Mouse (Mus musculus) forebrain, embryonic 12.5 days (tissue): ENCODE measurements at regions not wholly inside any gene's neighbourhood (a gene's known extent, or its start where the extent isn't known, plus 50 kb on each side); places are given as distances from the start of the nearest gene placed in this dataset.

Experiments
- ATAC-seq: fragments of 200-750 bp; cut with Nextera tagmentation; 2 replicates; pipeline ENCODE4 v1.8.0; 2017; ENCODE audit warnings: moderate TSS enrichment; ENCODE audit not compliant: low FRiP score
- H3K27ac ChIP-seq: fragments of 300-500 bp; sonication (generic); 2 replicates; pipeline ENCODE4 v1.5.1; 2016; ENCODE audit warnings: mild to moderate bottlenecking
- H3K27me3 ChIP-seq: fragments of 300-500 bp; sonication (generic); 2 replicates; pipeline ENCODE4 v1.6.1; 2016; ENCODE audit warnings: mild to moderate bottlenecking
- H3K36me3 ChIP-seq: fragments of 300-500 bp; sonication (generic); replicated peaks from 2 replicates; pipeline ENCODE4 v1.6.1; 2016; ENCODE audit warnings: mild to moderate bottlenecking
- H3K4me1 ChIP-seq: fragments of 300-500 bp; sonication (generic); 2 replicates; pipeline ENCODE4 v1.6.1; 2016
- H3K4me2 ChIP-seq: fragments of 300-500 bp; sonication (generic); 2 replicates; pipeline ENCODE4 v1.6.1; 2016; ENCODE audit warnings: mild to moderate bottlenecking, moderate library complexity
- H3K4me3 ChIP-seq: fragments of 300-500 bp; sonication (generic); replicated peaks from 2 replicates; pipeline ENCODE4 v1.5.1; 2016; ENCODE audit warnings: mild to moderate bottlenecking
- H3K9ac ChIP-seq: fragments of 300-500 bp; sonication (generic); 2 replicates; pipeline ENCODE4 v1.6.1; 2016; ENCODE audit warnings: mild to moderate bottlenecking
- H3K9me3 ChIP-seq: fragments of 300-500 bp; sonication (generic); 2 replicates; pipeline ENCODE4 v1.6.1; 2016
- WGBS: fragments of 180-500 bp; shearing (Covaris S2); methylation state at CpG from one replicate; pipeline ENCODE4 v1.1.7; 2016; 5-methylcytosine and 5-hydroxymethylcytosine counted together

- Histone ChIP-seq H3K4me1 (no peaks in the 10 kb centered on the region), H3K27me3 (no peaks in the 10 kb centered on the region), H3K9ac (no peak overlapping the region), H3K4me3 (no peak overlapping the region), H3K36me3 (no peaks in the 10 kb centered on the region), H3K4me2 (no peak overlapping the region), H3K9me3 (0 out of 2 replicates have a peak, but pooled peaks cover 2% of the 10 kb centered on the region), H3K27ac (no peak overlapping the region)
- 81% methylated on average over 6 of the region's 6 CpGs for WGBS
- no peak for ATAC-seq
These were observed 57.3 kb upstream of the 1700021F07Rik start for GRCm38 (mm10) chr2:173465006-173465620.

DNA sequence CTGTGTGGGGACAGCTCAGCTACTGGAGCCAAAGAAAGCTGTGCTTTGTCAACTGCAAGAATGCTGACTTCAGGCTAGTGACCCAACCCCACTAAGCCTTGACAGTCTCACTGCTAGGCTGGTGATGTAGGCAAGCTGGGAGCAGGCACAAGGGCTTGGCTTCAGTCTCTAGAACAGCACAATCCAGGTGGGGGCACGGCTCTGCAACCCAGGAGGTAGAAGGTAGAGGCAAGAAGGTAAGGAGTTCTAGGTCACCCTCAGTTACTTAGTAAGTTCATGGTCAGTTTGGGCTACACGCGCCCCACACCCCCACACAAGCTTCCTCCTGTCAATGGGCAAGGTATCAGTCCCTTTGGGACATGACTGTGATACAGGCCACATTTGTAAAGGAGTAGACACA lies 54.2 kb upstream of the 1700021F07Rik start:
- Histone ChIP-seq H3K9ac (no peak overlapping the region), H3K4me2 (no peak overlapping the region), H3K9me3 (no peaks in the 10 kb centered on the region), H3K27me3 (no peaks in the 10 kb centered on the region), H3K27ac (no peak overlapping the region), H3K36me3 (no peaks in the 10 kb centered on the region), H3K4me1 (no peaks in the 10 kb centered on the region), H3K4me3 (no peak overlapping the region)
- 86% methylated on average over 3 of the region's 3 CpGs for WGBS
- ATAC-seq: no peak

DNA sequence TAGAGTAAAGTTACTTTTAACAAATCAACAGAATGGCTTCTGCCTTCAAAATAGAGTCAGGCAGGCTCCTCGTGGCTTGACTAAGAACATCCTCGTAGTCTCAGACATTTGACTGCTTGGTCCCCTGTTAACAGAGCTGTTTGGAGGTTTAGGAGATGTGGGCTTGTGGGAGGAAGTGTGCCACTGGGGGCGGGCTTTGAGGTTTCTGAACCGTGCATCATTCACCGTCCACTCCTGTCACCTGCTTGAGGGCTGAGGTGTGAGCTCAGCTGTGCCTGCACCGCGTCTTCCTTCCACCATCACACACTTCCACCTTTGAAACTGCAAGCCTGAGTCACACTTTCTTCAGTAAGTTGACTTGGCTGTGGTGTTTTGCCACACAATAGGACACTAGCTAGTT lies 52.6 kb upstream of the 1700021F07Rik start:
- Histone ChIP-seq H3K27ac (no peak overlapping the region), H3K27me3 (no peaks in the 10 kb centered on the region), H3K4me1 (no peaks in the 10 kb centered on the region), H3K9ac (no peak overlapping the region), H3K4me2 (no peak overlapping the region), H3K4me3 (no peak overlapping the region), H3K9me3 (no peaks in the 10 kb centered on the region), H3K36me3 (no peaks in the 10 kb centered on the region)
- WGBS: 87% methylated on average over 7 of the region's 7 CpGs
- no peak for ATAC-seq
